Mouse (Mus musculus) C2C12 (cell line): ENCODE data around the gene Hrct1. TPM values are rescaled to one million over a fixed set of nuclear protein-coding genes. Genes with fewer than 3 reads are reported as not detected.

Experiments used
- H3K27me3 ChIP-seq: one replicate; pipeline ENCODE4 v1.6.1; 2011; ENCODE audit not compliant: control insufficient read depth, insufficient read depth, insufficient read length
- H3K36me3 ChIP-seq: one replicate; pipeline ENCODE4 v1.6.1; 2011; ENCODE audit not compliant: control insufficient read depth, insufficient read depth
- H3K4me3 ChIP-seq: one replicate; pipeline ENCODE4 v1.5.1; 2011; ENCODE audit warnings: mild to moderate bottlenecking, control low read depth; ENCODE audit not compliant: poor library complexity, insufficient read depth, severe bottlenecking
- H3K79me2 ChIP-seq: one replicate; pipeline ENCODE4 v1.6.1; 2011; ENCODE audit not compliant: control insufficient read depth, insufficient read depth
- H3K79me3 ChIP-seq: one replicate; pipeline ENCODE4 v1.6.1; 2011; ENCODE audit warnings: low read depth, control low read depth
- H3ac ChIP-seq: one replicate; pipeline ENCODE3; 2011; ENCODE audit warnings: low read depth; ENCODE audit not compliant: control insufficient read depth, insufficient read length
- CEBPB ChIP-seq: IDR thresholded peaks from one replicate; pipeline ENCODE4 v1.6.1; 2011; ENCODE audit warnings: low read depth, mild to moderate bottlenecking, control low read depth, moderate library complexity
- CTCF ChIP-seq: IDR thresholded peaks from one replicate; pipeline ENCODE4 v1.5.1; 2011; ENCODE audit not compliant: control insufficient read depth, insufficient read depth, insufficient read length
- FOSL1 ChIP-seq: IDR thresholded peaks from one replicate; pipeline ENCODE4 v1.8.0; 2011; ENCODE audit warnings: mild to moderate bottlenecking, low read length; ENCODE audit not compliant: poor library complexity, insufficient read depth, severe bottlenecking
- MAX ChIP-seq: IDR thresholded peaks from one replicate; pipeline ENCODE4 v1.6.1; 2011; ENCODE audit warnings: mild to moderate bottlenecking, control low read depth
- MYOD1 ChIP-seq: IDR thresholded peaks from one replicate; pipeline ENCODE4 v1.6.1; 2011; ENCODE audit warnings: low read depth; ENCODE audit not compliant: control insufficient read depth, insufficient read length
- MYOG ChIP-seq: IDR thresholded peaks from one replicate; pipeline ENCODE4 v1.6.1; 2011; ENCODE audit not compliant: control insufficient read depth, insufficient read length; ENCODE audit errors: extremely low read depth
- USF1 ChIP-seq: IDR thresholded peaks from one replicate; pipeline ENCODE4 v1.6.1; 2011; ENCODE audit warnings: low read depth, mild to moderate bottlenecking, control low read depth, moderate library complexity
- polyA plus RNA-seq: library from polyadenylated mRNA; unstranded; fragments of >200 nt; fragmentation: generic; extraction: Trizol; gene quantifications from one replicate; pipeline ENCODE4 v1.2.1, GENCODE M21; 2012; ENCODE audit warnings: missing spikeins

Hrct1 gene
- polyA plus RNA-seq, 1 experiment: 5.0 TPM

GRCm38 (mm10) chr4:43741526-43741925 lies 14.5 kb downstream of the Hrct1 start:
- Histone ChIP-seq H3K79me2 (no peaks in the 10 kb centered on the region), H3K79me3 (no peaks in the 10 kb centered on the region)
- no peak for TF ChIP-seq CEBPB
- TF ChIP-seq USF1: no peak
- TF ChIP-seq CTCF: no peak
- no peak for TF ChIP-seq MYOG
- no peak for TF ChIP-seq MAX
- TF ChIP-seq FOSL1: no peak
- no peak for TF ChIP-seq MYOD1

GRCm38 (mm10) chr4:43742637-43743036 lies 15.6 kb downstream of the Hrct1 start:
- no peak overlapping the region for H3K4me3 ChIP-seq
- H3K27me3 ChIP-seq: no peaks in the 10 kb centered on the region
- H3K79me3 ChIP-seq: no peaks in the 10 kb centered on the region
- no peaks in the 10 kb centered on the region for H3K79me2 ChIP-seq
- TF ChIP-seq FOSL1: no peak
- TF ChIP-seq CTCF: no peak
- TF ChIP-seq USF1: no peak
- no peak for TF ChIP-seq MYOG
- TF ChIP-seq CEBPB: no peak
- no peak for TF ChIP-seq MAX
- TF ChIP-seq MYOD1: no peak
- H3ac ChIP-seq: no peak overlapping the region
- no peaks in the 10 kb centered on the region for H3K36me3 ChIP-seq

More at GRCm38 (mm10) chr4:43741526-43741925, 14.5 kb downstream of the Hrct1 start:
- H3ac ChIP-seq: no peak overlapping the region
- H3K36me3 ChIP-seq: no peaks in the 10 kb centered on the region
- no peak overlapping the region for H3K4me3 ChIP-seq
- no peaks in the 10 kb centered on the region for H3K27me3 ChIP-seq

DNA sequence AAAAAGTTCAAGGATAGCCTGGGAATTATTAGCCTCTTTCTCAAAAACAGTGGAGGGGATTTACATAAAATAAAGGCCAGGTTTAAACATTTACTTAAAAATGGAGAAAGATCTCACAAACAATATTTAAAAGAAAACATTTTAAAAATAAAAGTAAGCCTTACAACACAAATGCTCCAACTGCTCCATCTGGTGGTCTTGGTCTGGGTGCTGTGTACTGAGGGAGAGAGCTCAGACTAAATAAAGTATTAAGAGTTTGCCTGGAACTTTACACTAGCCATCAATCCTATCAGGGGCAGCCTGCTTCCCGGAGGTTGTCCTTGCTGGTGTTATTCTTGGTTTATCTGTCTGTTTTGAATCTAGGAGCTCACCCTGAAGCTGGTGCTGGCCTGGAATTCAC lies 16.1 kb downstream of the Hrct1 start:
- no peaks in the 10 kb centered on the region for H3K79me3 ChIP-seq
- no peaks in the 10 kb centered on the region for H3K36me3 ChIP-seq
- no peak overlapping the region for H3ac ChIP-seq
- no peaks in the 10 kb centered on the region for H3K27me3 ChIP-seq
- no peak overlapping the region for H3K4me3 ChIP-seq
- TF ChIP-seq FOSL1: no peak
- TF ChIP-seq CEBPB: no peak
- no peak for TF ChIP-seq MYOD1
- no peaks in the 10 kb centered on the region for H3K79me2 ChIP-seq

- no peak overlapping the region for H3ac ChIP-seq
- no peak overlapping the region for H3K4me3 ChIP-seq
- no peaks in the 10 kb centered on the region for H3K79me2 ChIP-seq
- no peaks in the 10 kb centered on the region for H3K27me3 ChIP-seq
- H3K36me3 ChIP-seq: no peaks in the 10 kb centered on the region
- no peak for TF ChIP-seq USF1
- TF ChIP-seq FOSL1: no peak
- H3K79me3 ChIP-seq: no peaks in the 10 kb centered on the region
Measured at GRCm38 (mm10) chr4:43745187-43745586, 18.2 kb downstream of the Hrct1 start.

DNA sequence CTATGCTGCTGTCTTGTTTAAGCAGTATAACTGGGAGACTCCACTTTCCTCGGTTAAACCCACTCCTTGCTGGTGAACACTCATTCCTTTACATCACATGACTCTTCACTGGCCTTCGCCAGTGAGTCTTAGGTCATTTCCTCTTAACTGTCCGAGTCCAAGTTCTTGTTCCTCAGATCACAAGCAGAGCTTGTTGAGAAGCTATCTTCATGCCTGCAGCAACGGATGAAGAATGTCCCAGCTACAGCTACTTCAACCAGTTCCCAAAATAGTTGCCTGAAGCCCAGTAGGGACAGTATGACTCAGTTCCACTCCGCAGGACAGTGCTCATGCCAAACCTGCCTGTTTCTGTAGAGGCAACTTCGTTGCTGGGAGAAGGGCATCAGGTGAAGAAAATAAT lies 30.2 kb downstream of the Hrct1 start:
- no peak for TF ChIP-seq CEBPB
- no peak for TF ChIP-seq USF1
- TF ChIP-seq CTCF: no peak
- TF ChIP-seq MAX: no peak
- TF ChIP-seq MYOD1: no peak
- no peak for TF ChIP-seq MYOG
- TF ChIP-seq FOSL1: no peak
- no peaks in the 10 kb centered on the region for H3K36me3 ChIP-seq
- H3K4me3 ChIP-seq: no peak overlapping the region
- no peak overlapping the region for H3ac ChIP-seq
- H3K79me3 ChIP-seq: no peaks in the 10 kb centered on the region
- no peaks in the 10 kb centered on the region for H3K79me2 ChIP-seq
- no peaks in the 10 kb centered on the region for H3K27me3 ChIP-seq

- Histone ChIP-seq H3K79me3 (no peaks in the 10 kb centered on the region), H3K27me3 (peaks cover 5% of the 10 kb centered on the region)
- TF ChIP-seq CEBPB: no peak
- TF ChIP-seq MYOG: no peak
- TF ChIP-seq MYOD1: no peak
- TF ChIP-seq FOSL1: no peak
- no peak for TF ChIP-seq USF1
Measured at GRCm38 (mm10) chr4:43759571-43760418, 32.8 kb downstream of the Hrct1 start.

More at GRCm38 (mm10) chr4:43759571-43760418, 32.8 kb downstream of the Hrct1 start:
- no peaks in the 10 kb centered on the region for H3K79me2 ChIP-seq
- no peaks in the 10 kb centered on the region for H3K36me3 ChIP-seq
- H3ac ChIP-seq: no peak overlapping the region
- no peak overlapping the region for H3K4me3 ChIP-seq
